Mouse (Mus musculus) CD4-positive, CD25-positive, alpha-beta regulatory T cell (primary cell): ENCODE measurements around the gene Gm3594. TPM values are rescaled to one million over a fixed set of nuclear protein-coding genes. Genes with fewer than 3 reads are reported as not detected.

Source experiments
- polyA plus RNA-seq: library from polyadenylated mRNA; unstranded; fragments of 100-300 nt; shearing (Covaris generic); gene quantifications from one replicate; pipeline ENCODE4 v1.2.1, GENCODE M21; 2017

Gene Gm3594
- polyA plus RNA-seq = not detected

DNA sequence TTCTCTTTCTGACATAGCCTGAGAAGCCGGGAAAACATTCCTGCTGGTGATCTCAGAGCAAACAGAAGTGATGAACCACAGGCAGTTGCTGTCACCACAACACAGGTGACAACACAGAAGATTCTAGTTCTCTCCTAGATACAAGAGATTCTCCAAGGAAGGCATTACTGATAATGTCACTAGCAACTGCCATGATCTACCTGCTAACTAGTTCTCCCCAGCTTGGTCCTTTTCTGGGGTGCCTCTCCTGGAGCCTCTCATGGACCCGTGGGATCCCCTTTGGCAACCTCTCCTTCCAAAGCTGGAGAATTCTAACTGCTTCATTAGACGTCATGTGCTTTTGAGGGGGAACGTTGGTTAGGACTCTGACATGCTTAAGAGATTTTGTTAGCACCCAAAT lies at the start of gene Gm3594:
Gm3594 (minus strand) TSS at position 101 of the 400 bp plus-strand sequence.

GRCm38 (mm10) chr14:6412382-6412781 lies 32.0 kb downstream of the Gm3594 start, which contains the start of gene Gm3591:
Gene Gm3591, minus strand, starts transcription at chr14:6412482.

GRCm38 (mm10) chr14:6390219-6390618 lies 54.2 kb downstream of the Gm3594 start, which contains the start of gene Gm16440:
Gene Gm16440, minus strand, starts transcription at chr14:6390319.

Other genes with a start within 250 kb of the Gm3594 start
- not detected for gene Gm21560, start 225.3 kb downstream of the Gm3594 start, polyA plus RNA-seq
- gene Gm3411, start 157.4 kb downstream of the Gm3594 start, polyA plus RNA-seq = 3.9 TPM
- gene Gm21103, start 139.8 kb downstream of the Gm3594 start, polyA plus RNA-seq = not detected
- gene Gm3618, start 100.9 kb downstream of the Gm3594 start, polyA plus RNA-seq = not detected
- gene Gm16440, start 54.3 kb downstream of the Gm3594 start, polyA plus RNA-seq = not detected
- 0.79 TPM for gene Gm3591, start 32.1 kb downstream of the Gm3594 start, polyA plus RNA-seq
- gene Gm8356, start 92.7 kb upstream of the Gm3594 start, polyA plus RNA-seq = not detected
- gene Gm3629, start 146.0 kb upstream of the Gm3594 start, polyA plus RNA-seq = not detected
- gene Gm3460, start 177.8 kb upstream of the Gm3594 start, polyA plus RNA-seq = not detected
- not detected for gene Gm10251, start 239.6 kb upstream of the Gm3594 start, polyA plus RNA-seq